Mouse (Mus musculus) forebrain, postnatal 0 days (tissue): ENCODE measurements around the gene Gm21970. TPM values are rescaled to one million over a fixed set of nuclear protein-coding genes. Genes with fewer than 3 reads are reported as not detected.

ENCODE experiments used
- ATAC-seq: fragments of 200-750 bp; cut with Nextera tagmentation; 2 replicates; pipeline ENCODE4 v1.8.0; 2017; ENCODE audit warnings: mild to moderate bottlenecking, moderate library complexity
- DNase-seq: peaks from one replicate; pipeline ENCODE4 v3.0.0-alpha.2; 2015
- H3K27ac ChIP-seq: fragments of 300-500 bp; sonication (generic); 2 replicates; pipeline ENCODE4 v1.5.1; 2014; ENCODE audit warnings: low read depth, mild to moderate bottlenecking, antibody characterized with exemption, low read length, moderate library complexity, mixed read lengths
- H3K27me3 ChIP-seq: fragments of 300-500 bp; sonication (generic); 2 replicates; pipeline ENCODE4 v1.6.1; 2014; ENCODE audit warnings: mild to moderate bottlenecking, low read length, mixed read lengths; ENCODE audit not compliant: insufficient read depth
- H3K36me3 ChIP-seq: fragments of 300-500 bp; sonication (generic); 2 replicates; pipeline ENCODE4 v1.6.1; 2014; ENCODE audit warnings: mild to moderate bottlenecking, moderate library complexity; ENCODE audit not compliant: insufficient read depth
- H3K4me1 ChIP-seq: fragments of 300-500 bp; sonication (generic); 2 replicates; pipeline ENCODE4 v1.6.1; 2014; ENCODE audit warnings: antibody characterized with exemption; ENCODE audit not compliant: insufficient read depth
- H3K4me2 ChIP-seq: fragments of 300-500 bp; sonication (generic); 2 replicates; pipeline ENCODE4 v1.6.1; 2014; ENCODE audit warnings: low read depth, mild to moderate bottlenecking, moderate library complexity
- H3K4me3 ChIP-seq: fragments of 300-500 bp; sonication (generic); 2 replicates; pipeline ENCODE4 v1.5.1; 2014; ENCODE audit warnings: low read depth, low read length, mixed read lengths
- H3K9ac ChIP-seq: fragments of 300-500 bp; sonication (generic); 2 replicates; pipeline ENCODE4 v1.6.1; 2014; ENCODE audit warnings: mild to moderate bottlenecking
- H3K9me3 ChIP-seq: fragments of 300-500 bp; sonication (generic); 2 replicates; pipeline ENCODE4 v1.6.1; 2016; ENCODE audit warnings: low read length
- CTCF ChIP-seq: sonication (generic); IDR thresholded peaks from 2 replicates; pipeline ENCODE4 v1.5.1; 2016; ENCODE audit warnings: antibody characterized with exemption, control low read depth, low read depth
- WGBS: fragments of 180-500 bp; shearing (Covaris S2); extraction: QIAGEN DNeasy Blood & Tissue Kit; methylation state at CpG from one replicate; pipeline ENCODE4 v1.1.7; 2014; 5-methylcytosine and 5-hydroxymethylcytosine counted together
- polyA plus RNA-seq: library from polyadenylated mRNA; unstranded; fragments of >200 nt; fragmentation: Nextera tagmentation; extraction: Ambion mirVana; gene quantifications from 2 replicates; pipeline ENCODE4 v1.2.1, GENCODE M21; 2015
- total RNA-seq: library from RNA; depleted of rRNA; stranded (reverse); fragments of >200 nt; gene quantifications from 2 replicates; pipeline ENCODE4 v1.2.3, GENCODE M21; 2014

Gene Gm21970
- total and polyA plus RNA-seq, 2 experiments from 2014 or later = not detected

DNA sequence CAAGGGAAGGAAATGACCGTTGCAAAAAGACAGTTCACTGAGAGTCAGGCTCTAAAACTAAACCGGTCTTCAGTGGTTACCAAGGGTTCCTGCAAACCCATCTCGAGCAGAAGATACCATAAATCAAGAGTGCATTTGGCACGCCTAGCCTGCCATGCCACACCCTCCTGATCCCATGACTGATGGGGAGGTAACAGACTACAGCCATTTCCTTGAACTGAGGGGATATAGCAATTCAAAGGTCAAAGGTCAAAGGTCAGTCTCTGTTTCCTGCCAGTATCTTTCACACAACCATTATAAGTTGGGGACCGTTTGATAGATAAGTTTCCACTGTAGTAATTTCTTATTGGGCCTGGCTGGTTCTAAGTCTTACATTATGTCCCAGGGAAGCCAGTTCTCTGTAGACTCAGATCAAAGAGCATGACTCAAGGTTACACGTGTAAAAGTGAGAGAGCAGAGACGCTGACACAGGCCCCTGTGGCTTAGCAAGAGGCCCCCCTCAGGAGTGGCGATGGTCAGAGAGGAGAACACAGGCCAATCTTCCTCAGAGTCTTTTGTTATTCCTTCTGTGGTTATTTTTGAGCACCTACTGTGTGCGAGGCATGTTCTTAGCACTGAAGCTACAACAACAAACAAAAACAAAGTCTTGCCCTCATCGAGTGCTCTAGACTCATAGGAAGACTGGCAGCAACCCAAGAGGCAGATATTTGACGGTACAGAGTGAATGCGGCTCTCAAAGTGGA, 21.8 kb downstream of the Gm21970 start:
- ATAC-seq = no peak
- Histone ChIP-seq H3K36me3 (no peaks in the 10 kb centered on the region), H3K9me3 (no peaks in the 10 kb centered on the region), H3K4me1 (no peaks in the 10 kb centered on the region), H3K4me3 (no peak overlapping the region), H3K27ac (no peak overlapping the region), H3K27me3 (no peaks in the 10 kb centered on the region), H3K9ac (no peak overlapping the region), H3K4me2 (no peak overlapping the region)
- no peak for DNase-seq
- no peak for TF ChIP-seq CTCF
- 74% methylated on average over 12 of the region's 12 CpGs for WGBS

DNA sequence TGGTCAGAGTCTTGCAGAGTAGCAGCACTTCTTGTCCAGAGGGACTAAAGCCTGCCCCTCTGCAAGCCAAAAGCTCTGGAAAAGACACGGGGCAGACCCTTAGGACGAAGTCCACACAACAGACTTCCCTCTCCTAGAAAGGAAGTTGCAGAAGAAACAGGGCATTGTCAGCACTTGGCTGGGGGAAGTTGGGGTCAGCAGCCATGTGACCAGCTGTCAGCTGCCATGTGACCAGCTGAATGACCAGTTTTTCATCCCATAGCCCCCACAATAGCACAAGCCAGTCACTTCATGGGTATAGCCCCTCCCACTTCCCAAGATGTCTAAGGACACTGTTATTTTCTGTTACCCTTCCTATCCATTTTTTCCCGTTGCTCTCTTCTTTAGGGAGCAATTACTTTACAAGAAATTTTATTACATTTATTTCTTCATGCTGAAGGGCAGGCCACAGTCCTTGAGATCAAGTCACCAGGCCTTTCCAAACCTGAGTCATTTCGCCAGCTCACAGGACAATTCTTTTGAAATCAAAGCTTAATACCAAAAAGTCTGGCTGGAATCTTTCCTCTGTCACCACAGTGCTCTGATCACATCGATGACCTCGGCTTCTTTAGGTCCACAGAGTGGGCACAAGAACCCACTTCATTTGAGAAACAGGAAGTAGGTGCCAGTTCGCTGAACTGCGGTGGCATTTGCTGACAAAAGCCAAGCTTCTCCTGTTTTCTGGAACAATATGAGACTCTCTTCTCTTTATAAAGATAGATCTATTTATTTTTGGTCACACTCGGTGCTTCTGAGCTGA, 24.1 kb downstream of the Gm21970 start:
- H3K36me3 ChIP-seq = no peaks in the 10 kb centered on the region; the same call in 1 of the 2 replicates
- H3K27me3 ChIP-seq = no peaks in the 10 kb centered on the region
- H3K27ac ChIP-seq = no peak overlapping the region
- no peaks in the 10 kb centered on the region for H3K4me1 ChIP-seq
- no peak for TF ChIP-seq CTCF
- 86% methylated on average over 9 of the region's 9 CpGs for WGBS
- H3K9ac ChIP-seq = no peak overlapping the region
- H3K4me3 ChIP-seq = no peak overlapping the region
- H3K9me3 ChIP-seq = no peaks in the 10 kb centered on the region
- DNase-seq = no peak
- no peak overlapping the region for H3K4me2 ChIP-seq
- no peak for ATAC-seq

DNA sequence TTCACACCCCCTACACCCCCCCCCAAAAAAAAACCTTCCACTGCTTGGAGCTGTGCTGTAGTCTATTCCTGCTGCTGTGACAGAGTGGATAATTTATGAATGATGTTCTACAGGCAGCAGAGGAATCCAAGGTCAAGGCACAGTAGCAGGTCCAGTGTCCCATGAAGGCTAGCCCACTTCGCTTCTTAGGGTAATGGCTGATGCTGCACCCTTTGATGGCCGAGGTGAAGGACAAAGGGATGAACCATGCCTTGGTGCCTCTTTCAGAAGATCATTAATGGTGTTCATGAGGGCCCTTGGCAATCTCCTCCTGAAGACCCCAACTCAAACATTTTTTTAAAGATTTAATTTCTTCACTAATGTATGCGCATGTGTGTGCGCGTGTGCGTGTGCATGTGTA, 24.8 kb downstream of the Gm21970 start:
- H3K36me3 ChIP-seq = no peaks in the 10 kb centered on the region; the same call in 1 of the 2 replicates
- no peaks in the 10 kb centered on the region for H3K4me1 ChIP-seq
- no peak for ATAC-seq
- H3K27me3 ChIP-seq = no peaks in the 10 kb centered on the region
- 96% methylated on average over 6 of the region's 6 CpGs for WGBS
- no peak overlapping the region for H3K27ac ChIP-seq
- no peak overlapping the region for H3K4me3 ChIP-seq
- TF ChIP-seq CTCF = no peak
- no peak for DNase-seq
- no peak overlapping the region for H3K9ac ChIP-seq
- no peak overlapping the region for H3K4me2 ChIP-seq
- H3K9me3 ChIP-seq = no peaks in the 10 kb centered on the region

DNA sequence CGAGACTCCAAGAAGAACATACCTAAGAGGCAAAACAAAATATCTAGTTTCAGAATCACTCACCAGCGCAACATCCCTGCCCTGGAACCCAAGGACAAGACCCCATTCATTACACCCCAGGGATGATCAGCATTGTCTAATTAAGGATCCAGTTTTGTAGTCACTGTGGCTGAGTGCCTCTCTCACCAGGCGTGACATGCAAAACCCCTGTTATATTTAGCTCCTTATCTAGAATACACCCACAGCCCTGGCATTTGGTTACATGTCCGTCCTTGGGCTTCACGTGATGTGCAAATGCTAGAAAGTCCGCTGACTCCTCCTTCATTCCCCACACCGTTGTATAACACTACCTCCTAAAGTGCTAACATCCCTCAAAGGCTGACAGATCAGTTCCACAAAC, 25.4 kb downstream of the Gm21970 start:
- Histone ChIP-seq H3K4me1 (no peaks in the 10 kb centered on the region), H3K27me3 (no peaks in the 10 kb centered on the region), H3K4me3 (no peak overlapping the region), H3K4me2 (no peak overlapping the region), H3K9ac (no peak overlapping the region), H3K9me3 (no peaks in the 10 kb centered on the region), H3K36me3 (no peaks in the 10 kb centered on the region; the same call in 1 of the 2 replicates), H3K27ac (no peak overlapping the region)
- 86% methylated on average over 7 of the region's 7 CpGs for WGBS
- no peak for TF ChIP-seq CTCF
- ATAC-seq = no peak
- DNase-seq = no peak

DNA sequence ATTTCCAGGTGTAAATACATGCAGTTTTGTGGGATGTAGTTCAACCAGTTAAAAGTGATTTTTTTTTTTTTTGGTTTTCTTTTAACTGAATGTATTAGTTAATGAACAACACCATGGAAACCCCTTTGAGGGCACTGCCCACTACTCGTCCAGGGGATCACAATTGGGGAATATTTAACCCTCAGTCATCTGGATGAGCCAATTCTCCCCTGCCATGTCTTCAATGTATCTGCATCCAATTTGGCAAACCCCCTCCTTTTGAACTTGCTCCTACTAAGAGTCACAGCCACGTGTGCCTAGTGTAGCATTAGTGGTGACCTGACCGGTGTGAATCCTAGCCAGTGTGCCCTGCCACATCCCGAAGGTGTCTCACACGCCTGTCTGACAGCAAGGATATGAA, 27.0 kb downstream of the Gm21970 start:
- DNase-seq (no peak), ATAC-seq (no peak)
- no peak overlapping the region for H3K4me2 ChIP-seq
- TF ChIP-seq CTCF = no peak
- H3K36me3 ChIP-seq = no peaks in the 10 kb centered on the region; the same call in 1 of the 2 replicates
- H3K9me3 ChIP-seq = no peaks in the 10 kb centered on the region
- H3K9ac ChIP-seq = no peak overlapping the region
- no peak overlapping the region for H3K27ac ChIP-seq
- no peaks in the 10 kb centered on the region for H3K4me1 ChIP-seq
- 67% methylated on average over 5 of the region's 5 CpGs for WGBS
- H3K4me3 ChIP-seq = no peak overlapping the region
- no peaks in the 10 kb centered on the region for H3K27me3 ChIP-seq

DNA sequence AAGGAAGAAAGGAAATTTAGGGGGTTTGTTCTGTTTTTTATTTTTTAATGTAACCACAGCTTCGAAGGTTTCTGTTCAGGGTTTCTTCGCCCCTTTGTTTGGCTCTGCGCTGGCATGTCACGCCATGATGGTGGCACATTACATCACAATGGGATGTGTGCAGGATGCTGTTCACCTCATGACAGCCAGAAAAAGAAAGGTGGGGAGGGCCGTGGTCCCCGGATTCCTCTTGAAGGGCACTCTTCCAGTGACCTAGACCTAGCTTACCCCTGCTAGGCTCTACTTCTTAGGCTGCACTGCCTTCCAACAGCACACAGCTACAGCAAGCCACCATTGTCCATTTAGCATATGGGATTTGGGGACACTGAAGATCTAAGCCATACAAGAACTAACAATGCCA, 34.3 kb downstream of the Gm21970 start:
- WGBS = 88% methylated on average over 6 of the region's 6 CpGs

DNA sequence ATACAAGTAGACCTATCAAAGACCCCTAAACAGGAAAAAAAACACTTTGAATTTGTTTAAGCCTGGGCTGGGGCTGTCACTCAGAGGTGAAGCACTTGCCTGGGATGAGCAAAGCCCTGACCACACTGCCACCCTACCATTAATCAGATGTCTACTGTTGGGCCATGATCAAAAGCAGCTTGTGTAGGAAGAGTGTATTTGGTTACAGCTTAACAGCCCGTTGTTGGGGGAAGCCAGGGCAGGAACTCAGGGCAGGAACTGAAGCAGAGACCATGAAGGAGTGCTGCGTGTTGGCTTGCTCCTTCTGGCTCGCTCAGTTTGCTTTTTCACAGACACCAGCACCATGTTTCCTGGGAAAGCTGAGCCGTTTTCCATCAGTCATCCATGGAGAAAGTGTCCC, 35.1 kb downstream of the Gm21970 start:
- 84% methylated on average over 4 of the region's 4 CpGs for WGBS
- ATAC-seq = no peak
- Histone ChIP-seq H3K9me3 (no peaks in the 10 kb centered on the region), H3K27me3 (no peaks in the 10 kb centered on the region), H3K4me1 (no peaks in the 10 kb centered on the region), H3K4me2 (no peak overlapping the region), H3K36me3 (no peaks in the 10 kb centered on the region), H3K9ac (no peak overlapping the region), H3K27ac (no peak overlapping the region), H3K4me3 (no peak overlapping the region)
- no peak for DNase-seq
- TF ChIP-seq CTCF = no peak

More for the DNA sequence above, 34.3 kb downstream of the Gm21970 start:
- H3K4me2 ChIP-seq = no peak overlapping the region
- no peaks in the 10 kb centered on the region for H3K36me3 ChIP-seq
- no peak for TF ChIP-seq CTCF
- no peak overlapping the region for H3K9ac ChIP-seq
- no peak overlapping the region for H3K4me3 ChIP-seq
- no peaks in the 10 kb centered on the region for H3K27me3 ChIP-seq
- no peaks in the 10 kb centered on the region for H3K4me1 ChIP-seq
- ATAC-seq (no peak), DNase-seq (no peak)
- no peaks in the 10 kb centered on the region for H3K9me3 ChIP-seq
- H3K27ac ChIP-seq = no peak overlapping the region
